Mouse (Mus musculus) heart, postnatal 10 days (tissue): Measurements from ENCODE around the gene Kctd11. TPM values are rescaled to one million over a fixed set of nuclear protein-coding genes. Genes with fewer than 3 reads are reported as not detected.
A peak's percentile ranks its signal among the peaks of the same experiment; 100 is the strongest.
"Not testable (repeated sequence)": the region's sequence is repeated elsewhere in the genome, so short reads cannot be mapped to it uniquely, and the experiment has no call there.

Experiments
- DNase-seq, 2 experiments: peaks; one replicate each; pipeline ENCODE4 v3.0.0; 2021
- intact Hi-C: fragments of 180-260 bp; cut with DNase I; formaldehyde crosslinking; loops from one replicate; pipeline ENCODE4 v1.15.1; 2025
- total RNA-seq, 2 experiments: library from RNA; stranded (reverse); gene quantifications; 2 replicates each; pipeline ENCODE4 v1.2.3; 2021

Gene Kctd11
- total RNA-seq, 2 experiments from 2014 or later: 3.0 to 3.5 TPM

GRCm38 (mm10) chr11:69884240-69884639 is 3.0 kb upstream of the Kctd11 start:
- intact Hi-C loops: loop anchor here (2.0 kb wide), 1 partner anchor 17 kb away; the partner anchor contains the start of genes 2810408A11Rik and Neurl4
- no peak for DNase-seq

GRCm38 (mm10) chr11:69883527-69884151 is 2.4 kb upstream of the Kctd11 start:
- intact Hi-C loops: loop anchor here (2.0 kb wide), 1 partner anchor 17 kb away; the partner anchor contains the start of genes 2810408A11Rik and Neurl4
- no peak for DNase-seq

GRCm38 (mm10) chr11:69883066-69883465 is 1.9 kb upstream of the Kctd11 start:
- DNase-seq: no peak
- intact Hi-C loops: no loop called here

DNA sequence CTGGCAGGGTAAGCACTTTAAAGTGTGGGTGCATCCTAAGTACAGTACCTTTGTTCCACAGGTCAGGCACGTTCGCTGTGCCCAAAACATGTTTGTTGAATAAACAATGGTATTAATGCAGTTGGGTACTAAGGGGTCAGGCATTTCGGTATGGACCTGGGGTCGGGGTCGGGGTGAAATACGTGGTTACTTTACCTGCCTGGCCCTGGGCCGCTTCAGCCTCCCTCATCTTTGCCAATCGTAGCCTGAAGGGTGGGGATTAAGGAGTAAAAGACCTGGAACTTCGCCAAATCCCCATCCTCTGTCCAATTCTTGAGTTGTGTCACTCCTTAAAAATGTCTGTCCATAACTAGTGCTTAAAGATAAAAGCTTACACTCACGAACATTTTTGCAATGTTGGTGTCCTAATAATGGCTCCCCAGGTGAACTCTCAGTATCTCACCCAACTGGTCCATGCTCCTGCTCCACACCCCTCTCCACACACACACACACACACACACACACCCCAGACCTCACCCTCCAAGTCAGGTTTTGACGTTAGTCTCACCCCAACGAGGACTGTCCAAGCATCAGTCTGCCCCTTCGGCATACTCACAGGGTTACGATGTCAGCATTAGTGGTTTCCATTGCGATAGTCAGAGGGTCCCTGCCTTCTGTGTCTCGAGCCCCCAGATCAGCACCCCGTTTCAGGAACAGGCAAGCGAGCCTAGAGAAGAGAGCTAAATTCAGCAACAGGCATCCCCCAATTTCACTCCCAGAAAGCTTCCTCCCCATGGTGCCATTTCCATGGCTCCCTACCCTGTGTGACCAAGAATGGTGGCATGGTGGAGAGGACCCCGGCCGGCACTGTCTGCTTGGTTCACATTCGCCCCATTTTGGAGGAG is 823 bp upstream of the Kctd11 start:
- no peak for DNase-seq
- intact Hi-C loops: loop anchor here (2.0 kb wide), 1 partner anchor 37 kb away; no protein-coding TSS in a partner anchor

DNA sequence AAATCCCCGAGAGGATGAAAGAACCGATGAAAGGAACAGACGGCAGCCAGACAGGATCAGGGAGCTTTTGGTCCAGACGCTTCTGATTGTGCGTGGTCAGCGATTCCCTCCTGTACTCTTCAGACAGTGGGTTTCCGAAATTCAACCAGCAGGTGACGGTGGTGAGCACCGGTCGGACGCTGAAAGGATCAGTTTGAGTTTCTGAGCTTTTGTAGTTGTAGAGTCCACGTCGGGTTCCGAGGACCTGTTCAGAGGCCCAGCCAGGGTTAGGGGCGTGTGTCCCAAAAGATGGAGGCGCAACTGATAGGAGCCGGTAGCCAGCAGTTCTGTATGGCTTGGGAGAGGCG is 727 bp downstream of the Kctd11 start:
- DNase-seq: peak; percentile 83 to 86
- intact Hi-C loops: loop anchor here (1.0 to 2.0 kb wide), 2 partner anchors 38 to 69 kb away; no protein-coding TSS in a partner anchor

DNA sequence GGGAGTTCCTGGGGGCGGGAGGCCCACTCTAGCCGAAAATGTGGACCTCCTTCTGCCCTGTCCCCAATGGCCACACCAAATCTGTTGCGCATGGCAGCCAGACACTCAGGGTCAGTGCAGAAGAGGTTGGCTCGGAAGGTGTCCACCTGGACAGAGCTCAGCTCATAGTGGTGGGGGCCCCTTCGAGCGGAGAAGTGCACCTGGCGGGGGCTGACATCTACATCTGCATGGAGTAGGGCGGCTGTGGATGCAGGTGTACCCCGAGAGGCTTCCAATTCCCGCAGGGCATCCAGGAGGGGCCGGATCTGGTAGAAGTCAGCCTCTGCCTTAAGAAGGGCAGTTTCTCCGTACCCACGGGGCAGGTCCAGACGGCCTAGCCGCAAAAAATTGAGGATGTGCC is 1.5 kb downstream of the Kctd11 start:
- intact Hi-C loops: loop anchor here (1.0 to 5.0 kb wide), 3 partner anchors 39 to 152 kb away; no protein-coding TSS in a partner anchor
- DNase-seq: no peak

DNA sequence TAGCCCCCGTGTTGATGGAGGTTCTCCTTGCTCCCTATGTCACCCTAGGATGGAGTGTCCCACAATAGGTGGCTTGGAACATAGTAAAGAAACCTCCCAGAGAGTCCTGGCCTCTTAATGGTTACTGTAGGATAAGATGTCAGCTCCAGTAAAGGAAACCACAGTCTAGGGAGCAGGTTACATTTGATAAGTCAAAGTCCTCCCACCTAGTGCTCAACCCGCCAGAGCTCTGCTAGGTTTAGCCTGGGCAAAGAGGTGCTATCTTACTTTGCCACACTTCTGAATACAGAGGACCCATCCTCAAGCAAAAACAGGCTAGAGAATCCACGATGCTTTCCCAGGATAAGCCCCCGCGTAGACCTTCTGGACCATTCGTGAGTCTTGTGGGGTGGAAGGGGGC is 2.3 kb downstream of the Kctd11 start:
- DNase-seq: no peak
- intact Hi-C loops: loop anchor here (5.0 kb wide), 1 partner anchor 152 kb away; no protein-coding TSS in a partner anchor

- DNase-seq: no peak
- intact Hi-C loops: loop anchor here (5.0 kb wide), 1 partner anchor 151 kb away; no protein-coding TSS in a partner anchor
Observed at GRCm38 (mm10) chr11:69878399-69878798, 2.8 kb downstream of the Kctd11 start.

- intact Hi-C loops: loop anchor here (1.0 to 5.0 kb wide), 4 partner anchors 73 to 196 kb away; partner anchors contain the start of genes Polr2a, Senp3 and Tmem102
- no peak for DNase-seq
Observed at GRCm38 (mm10) chr11:69877878-69878277, 3.3 kb downstream of the Kctd11 start, which contains the start of gene Tmem95. Gene Tmem95 (minus strand): TSS chr11:69878018.

DNA sequence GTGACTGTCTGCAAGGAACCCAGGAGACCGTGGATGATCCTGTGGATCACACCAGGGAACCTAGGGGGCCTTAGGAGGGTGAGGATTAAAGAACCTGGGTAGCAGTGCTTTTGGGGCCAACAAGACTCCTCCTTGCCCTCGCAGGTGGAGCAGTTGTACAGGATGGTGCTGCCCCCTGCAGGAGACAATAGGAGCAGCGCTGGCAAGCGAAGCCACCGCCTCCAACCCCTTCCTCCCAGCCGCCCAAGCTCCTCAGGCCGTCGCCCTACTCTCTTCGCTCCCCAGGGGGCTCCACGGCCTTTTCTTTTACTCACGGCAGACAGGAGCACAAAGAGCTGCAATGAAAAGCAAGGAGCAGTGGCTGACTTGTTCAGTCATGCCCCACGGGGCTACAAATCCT is 4.3 kb downstream of the Kctd11 start:
- intact Hi-C loops: loop anchor here (1.0 to 5.0 kb wide), 4 partner anchors 72 to 195 kb away; partner anchors contain the start of genes Polr2a, Senp3 and Tmem102
- peak; percentile 92 to 95 for DNase-seq

GRCm38 (mm10) chr11:69876186-69876585 is 5.0 kb downstream of the Kctd11 start:
- intact Hi-C loops: loop anchor here (2.0 to 5.0 kb wide), 3 partner anchors 71 to 149 kb away; partner anchors contain the start of genes Polr2a and Tmem102
- peak; percentile 78 to 81 for DNase-seq

DNA sequence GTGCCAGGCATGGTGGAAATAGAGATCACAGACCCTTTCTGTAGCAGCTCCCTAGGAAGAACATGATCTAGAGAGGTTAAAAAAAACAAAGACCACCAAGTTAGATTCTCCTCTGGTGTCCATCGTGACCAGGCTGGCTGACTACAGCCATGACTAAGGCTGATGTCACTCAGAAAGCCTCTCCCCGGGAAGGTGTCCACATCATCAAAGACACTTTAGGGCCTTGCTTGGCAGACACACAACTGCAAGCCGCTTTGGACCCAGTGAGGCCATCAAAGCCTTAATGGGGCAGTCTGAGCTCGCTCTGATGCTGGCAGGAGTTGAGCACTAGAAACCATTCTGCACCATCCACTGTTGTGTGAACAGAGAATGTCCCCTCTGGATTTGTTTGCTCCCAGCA is 8.8 kb downstream of the Kctd11 start:
- no peak for DNase-seq
- intact Hi-C loops: no loop called here

DNA sequence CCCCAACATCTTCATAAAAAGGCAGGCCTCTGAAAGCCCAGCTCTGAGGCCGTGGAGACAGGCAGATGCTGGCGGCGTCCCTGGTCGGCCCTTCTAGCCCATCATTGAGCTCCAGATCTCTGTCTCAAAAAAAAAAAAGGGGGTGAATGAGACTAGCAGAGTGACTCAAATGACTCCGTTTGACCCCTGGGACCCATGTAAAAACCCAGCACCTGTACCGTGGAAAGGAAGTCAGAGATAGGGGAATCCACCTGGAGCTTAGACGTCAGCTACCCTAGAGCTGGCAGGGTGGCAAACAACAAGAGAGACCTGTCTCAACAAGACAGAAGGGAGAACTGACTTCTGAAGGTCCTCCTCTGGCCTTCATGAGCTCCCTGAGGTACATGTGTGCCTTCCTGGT is 9.4 kb downstream of the Kctd11 start:
- DNase-seq: no peak
- intact Hi-C loops: no loop called here

DNA sequence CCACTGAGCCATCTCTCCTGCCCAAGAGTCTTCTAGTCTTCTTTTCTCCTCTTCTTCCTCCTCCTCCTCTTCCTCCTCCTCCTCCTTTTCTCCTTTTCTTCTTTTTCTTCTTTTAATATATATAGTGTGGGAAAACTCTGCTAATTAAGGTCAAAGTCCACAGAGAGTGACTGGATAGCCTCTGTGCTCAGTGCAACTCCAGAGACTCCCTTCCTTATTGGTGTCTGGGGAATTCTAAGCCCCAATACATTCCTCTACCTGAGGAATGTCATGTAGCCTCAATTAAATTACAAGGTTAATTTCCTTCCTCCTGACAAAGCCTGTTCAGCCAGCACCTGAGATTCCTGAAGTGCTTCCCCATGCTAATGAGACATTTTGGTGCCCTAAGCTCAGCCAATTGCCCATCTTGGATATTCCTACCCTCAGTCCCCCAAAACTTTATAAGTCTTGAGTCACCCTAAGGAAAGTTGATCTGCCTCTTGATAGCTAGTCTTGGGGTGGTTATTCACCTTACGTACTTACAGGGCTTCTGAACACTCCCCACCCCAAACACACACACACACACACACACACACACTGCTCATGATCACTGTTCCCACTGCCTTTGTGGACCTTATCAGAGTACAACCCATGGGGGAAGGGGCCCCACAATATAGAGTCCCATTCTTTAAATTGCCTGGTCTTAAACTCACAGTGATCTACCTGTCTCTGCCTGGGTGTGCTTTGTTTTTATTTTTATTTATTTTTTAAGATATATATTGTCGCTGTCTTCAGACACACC is 10.7 kb downstream of the Kctd11 start:
- intact Hi-C loops: no loop called here
- no peak for DNase-seq

GRCm38 (mm10) chr11:69867335-69867734 is 13.9 kb downstream of the Kctd11 start:
- intact Hi-C loops: no loop called here
- no peak for DNase-seq

- DNase-seq: no peak
- intact Hi-C loops: no loop called here
Observed at GRCm38 (mm10) chr11:69865561-69865960, 15.6 kb downstream of the Kctd11 start.

- no peak for DNase-seq
- intact Hi-C loops: no loop called here
Observed at GRCm38 (mm10) chr11:69864138-69864860, 16.9 kb downstream of the Kctd11 start.

- intact Hi-C loops, DNase-seq: not testable (repeated sequence)
Observed at GRCm38 (mm10) chr11:69863729-69864128, 17.5 kb downstream of the Kctd11 start.

DNA sequence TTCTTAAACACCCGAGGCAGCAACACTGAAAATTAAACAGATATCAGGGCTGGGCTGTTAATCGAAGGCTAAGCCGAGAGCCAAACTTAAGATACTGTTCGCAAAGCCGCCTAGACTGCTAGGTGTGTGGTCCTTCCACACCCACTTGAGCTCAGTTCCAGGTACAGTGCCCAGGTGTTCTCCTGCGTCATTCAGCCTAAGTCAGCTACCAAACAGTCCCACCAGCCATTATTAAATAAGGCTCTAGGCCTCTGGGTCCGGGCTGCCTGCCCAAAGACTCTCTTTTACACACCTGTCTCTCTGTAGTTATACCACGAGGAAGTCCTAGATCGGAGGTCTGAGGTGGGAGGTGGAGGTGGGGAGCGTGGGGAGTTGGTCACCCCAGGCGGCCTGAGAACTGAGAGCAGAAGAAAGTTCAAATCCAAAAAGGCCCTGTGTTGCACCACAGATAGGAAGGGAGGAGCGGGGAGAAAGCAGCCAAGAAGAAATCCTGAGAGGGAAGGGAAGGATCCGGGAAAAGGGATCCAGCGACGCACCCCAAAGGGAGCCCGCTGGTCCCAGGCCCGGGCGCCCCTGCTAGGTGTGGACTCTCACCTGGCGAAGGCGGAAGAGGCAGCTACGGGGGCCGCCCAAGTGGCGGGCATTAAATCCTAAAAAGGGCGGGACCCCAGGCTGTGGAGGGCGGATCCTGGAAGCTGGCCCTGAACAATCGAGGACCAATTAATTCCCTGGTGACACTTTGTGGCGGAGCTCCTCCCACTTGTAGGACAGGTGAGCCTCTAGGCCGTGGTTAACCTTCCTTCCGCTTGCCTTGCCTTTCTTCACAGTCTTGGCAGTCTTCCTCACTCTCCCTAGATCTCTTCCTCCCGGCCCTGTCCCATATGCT is 22.9 kb downstream of the Kctd11 start, which contains the start of gene Tnk1:
Tnk1 (minus strand) TSS at position 618 of the 886 bp plus-strand sequence.
- no peak for DNase-seq
- intact Hi-C loops: no loop called here
